Mouse (Mus musculus): ENCODE data around the gene Ciz1.

GRCm38 (mm10) chr2:32363376-32364106 is 11.4 kb downstream of the Ciz1 start:
- no peak for TF ChIP-seq CTCF (IDR thresholded peaks at IDR 0.05; ENCODE audit: low read depth, low read length)
- no peak for TF ChIP-seq POLR2A (IDR thresholded peaks at IDR 0.05; ENCODE audit: insufficient read depth, low read length)
- no peak for TF ChIP-seq EP300 (IDR thresholded peaks at IDR 0.05; ENCODE audit: insufficient read depth, low read depth, low read length)
